ENCODE assay signal across 23 mouse cellular contexts in the genomic region with DNA sequence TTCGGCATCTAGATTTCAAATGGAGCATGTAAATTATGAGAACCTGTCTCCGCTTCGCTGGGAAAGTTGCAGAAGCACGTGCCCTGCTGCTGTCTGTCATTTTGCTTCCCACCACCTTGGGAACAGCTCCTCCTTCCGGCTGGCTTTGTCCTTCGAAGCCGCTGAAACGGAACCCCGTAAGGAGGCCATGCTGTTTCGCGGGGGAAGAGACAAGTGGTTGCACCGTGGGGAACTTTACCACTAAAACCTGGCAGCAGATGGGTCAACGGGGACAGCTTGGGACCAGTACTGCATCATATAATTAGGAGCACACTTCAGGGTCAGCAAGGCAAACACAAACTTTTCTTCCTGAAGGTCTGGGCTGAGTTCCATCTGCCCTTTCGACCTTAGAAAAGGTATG. TPM values are rescaled to one million over a fixed set of nuclear protein-coding genes. Genes with fewer than 3 reads are reported as not detected.
DNase-seq lines count a peak whose midpoint lies in the region; ATAC-seq and TF ChIP-seq lines count a peak whose summit lies in the region.
"Had no signal": no experiment of that assay in that cellular context is flagged by ENCODE, and none has a peak within 500 bp of the region (broad histone marks: within the 10 kb centered on the region; RNA-seq: fewer than 3 reads in every experiment).

No protein-coding gene starts in this region.

- 0 out of 2 replicates have a peak, but pooled peaks cover 4% of the 10 kb centered on the region for H3K4me1 ChIP-seq in limb, embryonic 14.5 days (ENCODE audit: control insufficient read depth, insufficient read depth, low read length)
- H3K4me1 ChIP-seq: forebrain, embryonic 12.5 days; hindbrain, embryonic 12.5 days; liver, embryonic 13.5 days had no signal

- 46% methylated on average over 14 of the region's 14 CpGs for WGBS in limb, embryonic 14.5 days

- no peaks in the 10 kb centered on the region for H3K27me3 ChIP-seq in limb, embryonic 14.5 days (ENCODE audit: control insufficient read depth, insufficient read depth, low read length)
- H3K27me3 ChIP-seq: CH12.LX; forebrain, embryonic 12.5 days; hindbrain, embryonic 12.5 days; liver, embryonic 13.5 days had no signal

- H3K36me3 ChIP-seq in limb, embryonic 14.5 days (ENCODE audit: control insufficient read depth, insufficient read depth, low read length) = no peaks in the 10 kb centered on the region
- H3K36me3 ChIP-seq: forebrain, embryonic 12.5 days; hindbrain, embryonic 12.5 days; liver, embryonic 13.5 days had no signal

- H3K4me2 ChIP-seq in limb, embryonic 14.5 days (replicated peaks; ENCODE audit: low read depth, low read length, severe bottlenecking) = 0 out of 2 replicates have a peak overlapping the region, but pooled peaks have one; percentile 10
- H3K4me2 ChIP-seq: forebrain, embryonic 12.5 days; heart, embryonic 11.5 days; hindbrain, embryonic 12.5 days; liver, embryonic 13.5 days; lung, embryonic 14.5 days; midbrain, embryonic 11.5 days had no signal

- DNase-seq in adrenal gland, postnatal 10 days = peak; percentile 9
- DNase-seq in adrenal gland, adult 8-10 months = no peak
- DNase-seq in 3134 (ENCODE audit: extremely low read depth, insufficient read length, low spot score) = peak; percentile 3
- peak; percentile 4 for DNase-seq in adrenal gland, postnatal 25 days
- DNase-seq in limb, embryonic 14.5 days (ENCODE audit: low spot score) = peak; percentile 42
- no peak for DNase-seq in spleen, adult 18-20 months
- DNase-seq in urinary bladder, adult 18-20 months (ENCODE audit: low spot score in 2 of 2) = no peak
- DNase-seq: cerebellum, adult 9-10 months; heart, postnatal 10 days; kidney, adult 18-20 months; layer of hippocampus, postnatal 36 days; liver, embryonic 13.5 days; lung, embryonic 14.5 days; lung, postnatal 4 days; right cerebral cortex, postnatal 4 days; thymus, postnatal 25 days had no signal

- H3K9me3 ChIP-seq in limb, embryonic 14.5 days (ENCODE audit: control insufficient read depth, low read length) = no peaks in the 10 kb centered on the region
- H3K9me3 ChIP-seq: forebrain, embryonic 12.5 days; hindbrain, embryonic 12.5 days; liver, embryonic 13.5 days had no signal

- no peak overlapping the region for H3K4me3 ChIP-seq in limb, embryonic 14.5 days (replicated peaks; ENCODE audit: low read length)
- H3K4me3 ChIP-seq: forebrain, embryonic 12.5 days; hindbrain, embryonic 12.5 days; liver, embryonic 13.5 days had no signal

- no peak overlapping the region for H3K9ac ChIP-seq in limb, embryonic 14.5 days (ENCODE audit: low read depth, low read length, severe bottlenecking)
- H3K9ac ChIP-seq: forebrain, embryonic 12.5 days; hindbrain, embryonic 12.5 days; liver, embryonic 13.5 days; lung, embryonic 14.5 days had no signal

- ATAC-seq in limb, embryonic 14.5 days (ENCODE audit: low FRiP score, low read depth) = peak; percentile 68; the same call in 1 of the 2 replicates

- no peak overlapping the region for H3K27ac ChIP-seq in limb, embryonic 14.5 days (replicated peaks; ENCODE audit: low read depth, low read length)
- H3K27ac ChIP-seq: forebrain, embryonic 12.5 days; hindbrain, embryonic 12.5 days; kidney, postnatal 0 days; liver, embryonic 13.5 days; stomach, postnatal 0 days had no signal

- TF ChIP-seq POLR2A in limb, embryonic 14.5 days (IDR thresholded peaks at IDR 0.05; ENCODE audit: borderline replicate concordance, extremely low read depth, insufficient read depth, insufficient read length) = no peak

RNA-seq across cellular contexts. Expression of gene Dmrt2, which starts 26.6 kb away (rescaled TPM):
- total RNA-seq in adrenal gland, postnatal 10 days (2021) = 1 to 10 TPM; 5.6 to 8.0 TPM
- 10 to 100 TPM in 1 of 4 experiments, 1 to 10 TPM in 3; 2.6 to 12.0 (median 5.7) TPM for total RNA-seq in adrenal gland, adult 8-10 months (2022)
- 4.2 and 6.1 TPM in 2 replicates for total RNA-seq in adrenal gland, postnatal 25 days (2021)
- 32.6 and 35.7 TPM in 2 replicates for polyA plus RNA-seq in limb, embryonic 14.5 days (2012; rRNA removed)
- 22.6 and 27.1 TPM in 2 replicates for polyA plus RNA-seq in limb, embryonic 14.5 days (2014; fragmentation: Nextera tagmentation; extraction: Ambion mirVana)
- total RNA-seq: CH12.LX had no signal

Comparison
In these comparisons a context has a peak if more than half of its experiments do, and no peak if none do; other contexts are left out.
1. DNase-seq: peak in adrenal gland, postnatal 10 days (single experiment), 3134 (single experiment), adrenal gland, postnatal 25 days (single experiment) and limb, embryonic 14.5 days (single experiment); none in adrenal gland, adult 8-10 months (single experiment), spleen, adult 18-20 months (0 of 2) and urinary bladder, adult 18-20 months (0 of 2).